Mouse (Mus musculus) heart, embryonic 14.5 days (tissue): Measurements from ENCODE around the gene Pex26. TPM values are rescaled to one million over a fixed set of nuclear protein-coding genes. Genes with fewer than 3 reads are reported as not detected.

Source experiments
- ATAC-seq: fragments of 200-750 bp; cut with Nextera tagmentation; 2 replicates; pipeline ENCODE4 v1.8.0; 2017; ENCODE audit warnings: low read depth, moderate TSS enrichment; ENCODE audit not compliant: insufficient number of reproducible peaks, insufficient read depth, low FRiP score
- H3K27ac ChIP-seq, 2 experiments: fragments of 200-500 bp in 1 of 2; fragments of 300-500 bp in 1 of 2; sonication (generic) in 1 of 2; replicated peaks in 1 of 2; 2 replicates each; pipeline ENCODE4 v1.5.1; 2012 to 2014; ENCODE audit warnings: low read depth in 2 of 2, low read length in 2 of 2, control low read depth in 1 of 2, mild to moderate bottlenecking in 1 of 2, mixed read lengths in 1 of 2; ENCODE audit not compliant: control insufficient read depth in 1 of 2, insufficient read depth in 1 of 2
- H3K27me3 ChIP-seq: fragments of 300-500 bp; sonication (generic); 2 replicates; pipeline ENCODE4 v1.6.1; 2014; ENCODE audit warnings: mild to moderate bottlenecking, low read length, control low read depth; ENCODE audit not compliant: control insufficient read depth, insufficient read depth
- H3K36me3 ChIP-seq: fragments of 300-500 bp; sonication (generic); 2 replicates; pipeline ENCODE4 v1.6.1; 2014; ENCODE audit warnings: mild to moderate bottlenecking, control low read depth, low read length, mixed read lengths; ENCODE audit not compliant: control insufficient read depth, insufficient read depth
- H3K4me1 ChIP-seq, 2 experiments: fragments of 200-500 bp in 1 of 2; fragments of 300-500 bp in 1 of 2; sonication (generic) in 1 of 2; 2 replicates each; pipeline ENCODE4 v1.6.1; 2012 to 2014; ENCODE audit warnings: low read length in 2 of 2, control low read depth in 1 of 2, mixed read lengths in 1 of 2; ENCODE audit not compliant: control insufficient read depth in 2 of 2, insufficient read depth in 2 of 2
- H3K4me2 ChIP-seq: fragments of 300-500 bp; sonication (generic); 2 replicates; pipeline ENCODE4 v1.6.1; 2014; ENCODE audit warnings: mild to moderate bottlenecking, low read length
- H3K4me3 ChIP-seq, 2 experiments: fragments of 200-500 bp in 1 of 2; fragments of 300-500 bp in 1 of 2; sonication (generic) in 1 of 2; 2 replicates each; pipeline ENCODE4 v1.5.1; 2012 to 2014; ENCODE audit warnings: low read length in 2 of 2, mild to moderate bottlenecking in 2 of 2, control low read depth in 1 of 2, low read depth in 1 of 2, moderate library complexity in 1 of 2; ENCODE audit not compliant: control insufficient read depth in 1 of 2, insufficient read depth in 1 of 2
- H3K9ac ChIP-seq: fragments of 300-500 bp; sonication (generic); 2 replicates; pipeline ENCODE4 v1.6.1; 2014; ENCODE audit warnings: mild to moderate bottlenecking, low read length
- H3K9me3 ChIP-seq: fragments of 300-500 bp; sonication (generic); 2 replicates; pipeline ENCODE4 v1.6.1; 2016; ENCODE audit warnings: low read length, control low read depth; ENCODE audit not compliant: control insufficient read depth
- WGBS: fragments of 180-500 bp; shearing (Covaris S2); extraction: QIAGEN DNeasy Blood & Tissue Kit; methylation state at CpG from one replicate; pipeline ENCODE4 v1.1.7; 2014; 5-methylcytosine and 5-hydroxymethylcytosine counted together
- polyA plus RNA-seq: library from polyadenylated mRNA; unstranded; fragments of >200 nt; fragmentation: Nextera tagmentation; extraction: Ambion mirVana; gene quantifications from 2 replicates; pipeline ENCODE4 v1.2.1, GENCODE M21; 2014

The Pex26 gene
- polyA plus RNA-seq, 1 experiment from 2014 or later = 5.9 TPM

GRCm38 (mm10) chr6:121241780-121242179 lies 58.3 kb downstream of the Pex26 start:
- Histone ChIP-seq H3K4me3 (no peak overlapping the region), H3K27ac (no peak overlapping the region), H3K9ac (no peak overlapping the region), H3K9me3 (no peaks in the 10 kb centered on the region), H3K4me2 (no peak overlapping the region), H3K4me1 (no peaks in the 10 kb centered on the region), H3K36me3 (no peaks in the 10 kb centered on the region), H3K27me3 (peaks cover 6% of the 10 kb centered on the region; the same call in 1 of the 2 replicates)
- no peak for ATAC-seq
- WGBS = 83% methylated on average over 2 of the region's 2 CpGs

GRCm38 (mm10) chr6:121243161-121243560 lies 59.7 kb downstream of the Pex26 start:
- H3K9me3 ChIP-seq = no peaks in the 10 kb centered on the region
- H3K4me2 ChIP-seq = no peak overlapping the region
- no peak overlapping the region for H3K4me3 ChIP-seq
- no peaks in the 10 kb centered on the region for H3K4me1 ChIP-seq
- WGBS = 27% methylated on average over 10 of the region's 10 CpGs
- no peak overlapping the region for H3K27ac ChIP-seq
- no peak overlapping the region for H3K9ac ChIP-seq
- no peak for ATAC-seq
- H3K36me3 ChIP-seq = no peaks in the 10 kb centered on the region
- peaks cover 6% of the 10 kb centered on the region; the same call in 1 of the 2 replicates for H3K27me3 ChIP-seq

GRCm38 (mm10) chr6:121245127-121246036 lies 61.9 kb downstream of the Pex26 start, which contains the start of gene Usp18:
Gene Usp18, plus strand, starts transcription at chr6:121245906.
- Histone ChIP-seq H3K27me3 (peaks cover 6% of the 10 kb centered on the region; the same call in 1 of the 2 replicates), H3K4me3 (peak within 1 kb of the TSS; percentile 55 to 70), H3K9ac (peak within 1 kb of the TSS; percentile 65), H3K4me1 (no peaks in the 10 kb centered on the region), H3K36me3 (no peaks in the 10 kb centered on the region), H3K9me3 (no peaks in the 10 kb centered on the region), H3K4me2 (peak within 1 kb of the TSS; percentile 62), H3K27ac (no peak within 1 kb of the TSS)
- 3% methylated on average over 35 of the region's 35 CpGs for WGBS
- peak; percentile 90 for ATAC-seq

- 14% methylated on average over 4 of the region's 4 CpGs for WGBS
- Histone ChIP-seq H3K27me3 (peaks cover 6% of the 10 kb centered on the region; the same call in 1 of the 2 replicates), H3K9ac (peak overlapping the region; percentile 65), H3K4me2 (peak overlapping the region; percentile 62), H3K27ac (no peak overlapping the region), H3K36me3 (no peaks in the 10 kb centered on the region), H3K9me3 (no peaks in the 10 kb centered on the region), H3K4me1 (no peaks in the 10 kb centered on the region), H3K4me3 (peak overlapping the region; percentile 55 to 70)
- no peak for ATAC-seq
Observed at GRCm38 (mm10) chr6:121246037-121246361, 62.5 kb downstream of the Pex26 start.

Other genes with a start within 250 kb of the Pex26 start
- 41.3 and 46.2 TPM in 2 replicates for gene Mical3, start 52.7 kb upstream of the Pex26 start, polyA plus RNA-seq
- 0.18 TPM in 1 of 2 replicates, not detected in the other for gene Tuba8, start 27.0 kb downstream of the Pex26 start, polyA plus RNA-seq
- 1.7 and 1.8 TPM in 2 replicates for gene Usp18, start 62.2 kb downstream of the Pex26 start, polyA plus RNA-seq
- 8.0 and 9.3 TPM in 2 replicates for gene Slc6a13, start 116.6 kb downstream of the Pex26 start, polyA plus RNA-seq
- gene Slc6a12, start 159.4 kb downstream of the Pex26 start, polyA plus RNA-seq = not detected in 2 replicates